Comparison of ENCODE assay signal across 33 mouse cellular contexts in the genomic region with DNA sequence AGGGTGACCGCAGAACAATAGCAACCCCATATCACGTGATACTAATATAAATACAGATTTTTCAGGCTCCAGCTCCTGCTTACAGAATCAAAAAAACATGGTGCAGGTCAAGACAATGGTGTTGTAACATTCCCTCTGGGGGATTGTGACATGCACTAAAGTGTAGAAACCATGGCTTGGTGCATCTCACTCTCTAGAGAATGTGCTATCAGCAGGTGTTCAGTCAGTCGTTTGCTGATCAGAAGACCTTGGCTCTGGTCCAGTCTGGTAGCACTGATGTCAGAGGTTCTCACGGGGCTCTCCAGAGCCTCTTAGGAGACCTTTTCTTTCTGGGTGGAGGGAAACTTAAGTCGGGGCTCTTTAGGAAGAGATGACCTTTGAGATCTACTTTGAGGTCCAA. TPM values are rescaled to one million over a fixed set of nuclear protein-coding genes. Genes with fewer than 3 reads are reported as not detected.
DNase-seq lines count a peak whose midpoint lies in the region; ATAC-seq and TF ChIP-seq lines count a peak whose summit lies in the region.
"Had no signal": no experiment of that assay in that cellular context is flagged by ENCODE, and none has a peak within 500 bp of the region (broad histone marks: within the 10 kb centered on the region; RNA-seq: fewer than 3 reads in every experiment).

No protein-coding gene starts in this region.

- DNase-seq in MEL (ENCODE audit: low read depth, low spot score): peak; percentile 70
- DNase-seq in adipocyte (ENCODE audit: low spot score): peak; percentile 37
- DNase-seq in kidney, adult 11 months: no peak
- no peak for DNase-seq in urinary bladder, postnatal 36 days (ENCODE audit: low spot score in 2 of 2)
- DNase-seq: adrenal gland, adult 8-10 months; cerebellum, adult 11-12 months; cerebellum, adult 8-10 months; cerebellum, postnatal 10 days; cerebellum, postnatal 36 days; embryo, embryonic 11 days; gastrocnemius, adult 2 months; gastrocnemius, postnatal 14 days; heart, adult 18-20 months; heart, postnatal 14 days; heart, postnatal 4 days had no signal

- no peaks in the 10 kb centered on the region for H3K27me3 ChIP-seq in intestine, postnatal 0 days (replicated peaks; ENCODE audit: control insufficient read depth, insufficient read depth, low read length)
- no peaks in the 10 kb centered on the region for H3K27me3 ChIP-seq in intestine, embryonic 16.5 days (replicated peaks; ENCODE audit: control insufficient read depth, insufficient read depth, low read length)
- H3K27me3 ChIP-seq in MEL (ENCODE audit: control insufficient read depth in 1 of 2, insufficient read depth in 2 of 2, low read length in 2 of 2): no peaks in the 10 kb centered on the region
- no peaks in the 10 kb centered on the region for H3K27me3 ChIP-seq in heart, embryonic 11.5 days (ENCODE audit: control insufficient read depth, insufficient read depth, low read length)
- H3K27me3 ChIP-seq: embryonic facial prominence, embryonic 13.5 days; forebrain, embryonic 13.5 days; heart, embryonic 13.5 days had no signal

- no peak for TF ChIP-seq POLR2A in MEL (IDR thresholded peaks at IDR 0.05; ENCODE audit: control insufficient read depth in 1 of 2, insufficient read depth in 1 of 2, low read depth in 1 of 2, low read length in 2 of 2, poor library complexity in 1 of 2)

- no peak for ATAC-seq in intestine, postnatal 0 days
- no peak for ATAC-seq in intestine, embryonic 16.5 days
- ATAC-seq in megakaryocyte progenitor cell, adult 5-6 weeks (replicated peaks; ENCODE audit: poor library complexity): 0 out of 2 replicates have a peak, but pooled peaks have one; percentile 21
- ATAC-seq in heart, embryonic 11.5 days (replicated peaks; ENCODE audit: insufficient number of reproducible peaks, low FRiP score, low TSS enrichment): no peak
- ATAC-seq: activated CD4-positive, CD25-positive, alpha-beta regulatory T cell, adult 4 months; CD4-positive, CD25-positive, alpha-beta regulatory T cell, adult 4 months; forebrain, embryonic 13.5 days; forebrain, embryonic 16.5 days; hindbrain, postnatal 0 days; inflammation-experienced regulatory T-cells, adult 6 months had no signal

- H3K79me2 ChIP-seq in MEL (ENCODE audit: control insufficient read depth, insufficient read depth, low read length, poor library complexity): peaks cover 20% of the 10 kb centered on the region

- no peaks in the 10 kb centered on the region for H3K36me3 ChIP-seq in intestine, postnatal 0 days (ENCODE audit: control insufficient read depth, insufficient read depth)
- H3K36me3 ChIP-seq in intestine, embryonic 16.5 days (ENCODE audit: control insufficient read depth, insufficient read depth, low read length): no peaks in the 10 kb centered on the region
- H3K36me3 ChIP-seq in MEL (ENCODE audit: control insufficient read depth in 1 of 2, insufficient read depth in 2 of 2, low read length in 2 of 2): peaks cover 0 to 39% of the 10 kb centered on the region in 2 experiments; a peak in 3 of 4 replicates
- no peaks in the 10 kb centered on the region for H3K36me3 ChIP-seq in heart, embryonic 11.5 days (ENCODE audit: control insufficient read depth, insufficient read depth, low read length)
- H3K36me3 ChIP-seq: embryonic facial prominence, embryonic 10.5 days; embryonic facial prominence, embryonic 13.5 days; forebrain, embryonic 10.5 days; heart, embryonic 13.5 days had no signal

- H3K4me1 ChIP-seq in intestine, postnatal 0 days (replicated peaks; ENCODE audit: control insufficient read depth, insufficient read depth, low read length): peaks cover 7% of the 10 kb centered on the region
- peaks cover under 1% of the 10 kb centered on the region; the same call in 1 of the 2 replicates for H3K4me1 ChIP-seq in intestine, embryonic 16.5 days (ENCODE audit: control insufficient read depth, insufficient read depth, low read length)
- peaks cover 27 to 37% of the 10 kb centered on the region in 2 experiments for H3K4me1 ChIP-seq in MEL (ENCODE audit: control insufficient read depth in 1 of 2, insufficient read depth in 2 of 2, low read length in 2 of 2)
- peaks cover 2% of the 10 kb centered on the region; the same call in 1 of the 2 replicates for H3K4me1 ChIP-seq in heart, embryonic 11.5 days (ENCODE audit: control insufficient read depth, insufficient read depth, low read length)

- peak overlapping the region; percentile 95 for H3K27ac ChIP-seq in intestine, postnatal 0 days (ENCODE audit: low read depth, low read length)
- H3K27ac ChIP-seq in intestine, embryonic 16.5 days (ENCODE audit: low read length): no peak overlapping the region
- no peak overlapping the region; the same call in 1 of the 2 replicates for H3K27ac ChIP-seq in MEL (ENCODE audit: control insufficient read depth, low read depth, low read length)
- H3K27ac ChIP-seq in heart, embryonic 11.5 days (ENCODE audit: low read depth, low read length): no peak overlapping the region
- H3K27ac ChIP-seq: embryonic facial prominence, embryonic 10.5 days; embryonic facial prominence, embryonic 13.5 days; forebrain, embryonic 10.5 days; forebrain, embryonic 13.5 days; gastrocnemius, adult 2 months; heart, embryonic 13.5 days; hindbrain, embryonic 14.5 days; hindbrain, postnatal 0 days had no signal

- WGBS in intestine, postnatal 0 days: 61% methylated on average over 5 of the region's 5 CpGs
- WGBS in intestine, embryonic 16.5 days: 74% methylated on average over 5 of the region's 5 CpGs
- 76% methylated on average over 5 of the region's 5 CpGs for WGBS in heart, embryonic 11.5 days (ENCODE audit: insufficient replicate concordance)

- no peak overlapping the region for H3K4me3 ChIP-seq in intestine, postnatal 0 days (ENCODE audit: low read depth, low read length)
- H3K4me3 ChIP-seq in intestine, embryonic 16.5 days (ENCODE audit: low read length): no peak overlapping the region
- H3K4me3 ChIP-seq in MEL (ENCODE audit: control insufficient read depth in 1 of 2, insufficient read depth in 1 of 2, low read depth in 2 of 2, low read length in 2 of 2): no peak overlapping the region
- no peak overlapping the region for H3K4me3 ChIP-seq in heart, embryonic 11.5 days (ENCODE audit: low read depth, low read length)
- H3K4me3 ChIP-seq: embryonic facial prominence, embryonic 10.5 days; embryonic facial prominence, embryonic 13.5 days; erythroblast, embryonic 14.5 days; forebrain, embryonic 10.5 days; forebrain, embryonic 13.5 days; gastrocnemius, adult 2 months; heart, embryonic 13.5 days had no signal

- H3K4me2 ChIP-seq in intestine, postnatal 0 days (replicated peaks; ENCODE audit: low read depth): no peak overlapping the region
- H3K4me2 ChIP-seq in intestine, embryonic 16.5 days (ENCODE audit: low read depth, low read length): no peak overlapping the region
- H3K4me2 ChIP-seq in heart, embryonic 11.5 days: no peak overlapping the region
- H3K4me2 ChIP-seq: embryonic facial prominence, embryonic 13.5 days; forebrain, embryonic 13.5 days; heart, embryonic 13.5 days; hindbrain, embryonic 14.5 days had no signal

- H3K9ac ChIP-seq in intestine, postnatal 0 days (ENCODE audit: low read depth, low read length): no peak overlapping the region
- H3K9ac ChIP-seq in intestine, embryonic 16.5 days (ENCODE audit: low read depth, low read length): no peak overlapping the region
- H3K9ac ChIP-seq in MEL (ENCODE audit: control insufficient read depth, low read depth, low read length, poor library complexity, severe bottlenecking): no peak overlapping the region
- no peak overlapping the region for H3K9ac ChIP-seq in heart, embryonic 11.5 days (ENCODE audit: low read depth, low read length)
- H3K9ac ChIP-seq: embryonic facial prominence, embryonic 13.5 days; forebrain, embryonic 13.5 days; heart, embryonic 13.5 days; hindbrain, embryonic 14.5 days had no signal

- TF ChIP-seq CTCF in intestine, postnatal 0 days (IDR thresholded peaks at IDR 0.05; ENCODE audit: low read depth): no peak
- TF ChIP-seq CTCF in MEL (IDR thresholded peaks at IDR 0.05 in 2 of 3, conservative IDR thresholded peaks at IDR 0.05 in 1 of 3; ENCODE audit: control insufficient read depth in 1 of 3, insufficient read depth in 1 of 3, low read depth in 2 of 3, low read length in 3 of 3, poor library complexity in 1 of 3, severe bottlenecking in 1 of 3): no peak

- peak in 1 of 2 experiments; percentile 45; a peak in 1 of 4 replicates for TF ChIP-seq EP300 in MEL (IDR thresholded peaks at IDR 0.05; ENCODE audit: low read depth in 1 of 2, low read length in 2 of 2)

- H3K9me3 ChIP-seq in intestine, postnatal 0 days (ENCODE audit: control insufficient read depth): no peaks in the 10 kb centered on the region
- H3K9me3 ChIP-seq in intestine, embryonic 16.5 days (ENCODE audit: control insufficient read depth, low read length): no peaks in the 10 kb centered on the region
- no peaks in the 10 kb centered on the region for H3K9me3 ChIP-seq in MEL (replicated peaks; ENCODE audit: insufficient read depth, low read length)
- H3K9me3 ChIP-seq in heart, embryonic 11.5 days (replicated peaks; ENCODE audit: control insufficient read depth, low read length): no peaks in the 10 kb centered on the region
- H3K9me3 ChIP-seq: embryonic facial prominence, embryonic 10.5 days; embryonic facial prominence, embryonic 13.5 days; forebrain, embryonic 13.5 days; heart, embryonic 13.5 days had no signal

- TF ChIP-seq RAD21 in MEL (IDR thresholded peaks at IDR 0.05; ENCODE audit: low read depth, low read length): no peak

TF ChIP-seq in MEL, 35 proteins besides CTCF, POLR2A, EP300 and RAD21 (continues in another document):
- TF ChIP-seq ZC3H11A (IDR thresholded peaks at IDR 0.05; ENCODE audit: low read depth, low read length): no peak

RNA-seq across cellular contexts. Expression of a gene that starts 1.3 kb away (rescaled TPM):
- 1,862 and 1,917 TPM in 2 replicates for polyA plus RNA-seq in intestine, postnatal 0 days (2015; fragmentation: Nextera tagmentation; extraction: Ambion mirVana)
- polyA plus RNA-seq in intestine, embryonic 16.5 days (2015; fragmentation: Nextera tagmentation; extraction: Ambion mirVana): 589 and 886 TPM in 2 replicates
- total RNA-seq in MEL (2012; rRNA removed): 248 and 318 TPM in 2 replicates
- polyA plus RNA-seq in MEL (2012; ENCODE audit: insufficient read depth in 1 of 2, insufficient read length in 2 of 2, low read depth in 1 of 2, low replicate concordance in 2 of 2, missing spikeins in 1 of 2): 100 to 1,000 TPM in 1 of 2 experiments, not detected in 1; 223 TPM
- 115 and 141 TPM in 2 replicates for total RNA-seq in megakaryocyte progenitor cell, adult 5-6 weeks (2015)
- 114 and 115 TPM in 2 replicates for total RNA-seq in megakaryocyte progenitor cell, adult 5-6 weeks (2017)
- 28.6 and 35.8 TPM in 2 replicates for polyA plus RNA-seq in heart, embryonic 11.5 days (2014; fragmentation: Nextera tagmentation; extraction: Ambion mirVana)

RNA-seq across cellular contexts. Expression of a gene that starts 9.4 kb away (rescaled TPM):
- 0.12 and 0.17 TPM in 2 replicates for polyA plus RNA-seq in intestine, postnatal 0 days (2015; fragmentation: Nextera tagmentation; extraction: Ambion mirVana)
- polyA plus RNA-seq in intestine, embryonic 16.5 days (2015; fragmentation: Nextera tagmentation; extraction: Ambion mirVana): 0.04 and 0.06 TPM in 2 replicates
- total RNA-seq in MEL (2012; rRNA removed): 0.65 and 1.1 TPM in 2 replicates
- polyA plus RNA-seq in MEL (2012; ENCODE audit: insufficient read depth in 1 of 2, insufficient read length in 2 of 2, low read depth in 1 of 2, low replicate concordance in 2 of 2, missing spikeins in 1 of 2): 1 to 10 TPM in 1 of 2 experiments, not detected in 1; 2.4 TPM
- not detected in 2 replicates for total RNA-seq in megakaryocyte progenitor cell, adult 5-6 weeks (2015)
- total RNA-seq in megakaryocyte progenitor cell, adult 5-6 weeks (2017): not detected in 2 replicates
- not detected in 2 replicates for polyA plus RNA-seq in heart, embryonic 11.5 days (2014; fragmentation: Nextera tagmentation; extraction: Ambion mirVana)
- total RNA-seq: adrenal gland, adult 8-10 months; heart, postnatal 4 days; hindbrain, postnatal 0 days had no signal
- polyA plus RNA-seq: activated CD4-positive, CD25-positive, alpha-beta regulatory T cell, adult 4 months; embryonic facial prominence, embryonic 10.5 days; erythroblast, embryonic 14.5 days; forebrain, embryonic 10.5 days; forebrain, embryonic 13.5 days; forebrain, embryonic 16.5 days; heart, embryonic 13.5 days; heart, embryonic 16.5 days; hindbrain, embryonic 11.5 days had no signal

Comparison
In these comparisons a context has a peak if more than half of its experiments do, and no peak if none do; other contexts are left out.
1. DNase-seq: peak in MEL (single experiment) and adipocyte (single experiment); none in kidney, adult 11 months (single experiment) and urinary bladder, postnatal 36 days (0 of 2).